Mouse (Mus musculus) hindbrain, embryonic 11.5 days (tissue): ENCODE measurements at regions not wholly inside any gene's neighbourhood (a gene's known extent, or its start where the extent isn't known, plus 50 kb on each side); places are given as distances from the start of the nearest gene placed in this dataset.

Experiments used
- ATAC-seq: fragments of 200-750 bp; cut with Nextera tagmentation; 2 replicates; pipeline ENCODE4 v1.8.0; 2017; ENCODE audit warnings: mild to moderate bottlenecking, moderate TSS enrichment, moderate library complexity; ENCODE audit not compliant: low FRiP score
- DNase-seq: peaks from one replicate; pipeline ENCODE4 v3.0.0-alpha.2; 2015; ENCODE audit warnings: low spot score
- H3K27ac ChIP-seq: fragments of 300-500 bp; sonication (generic); 2 replicates; pipeline ENCODE4 v1.5.1; 2014; ENCODE audit warnings: mild to moderate bottlenecking, low read depth, low read length
- H3K27me3 ChIP-seq: fragments of 300-500 bp; sonication (generic); 2 replicates; pipeline ENCODE4 v1.6.1; 2014; ENCODE audit warnings: mild to moderate bottlenecking, low read length, moderate library complexity, mixed read lengths; ENCODE audit not compliant: control insufficient read depth, insufficient read depth
- H3K36me3 ChIP-seq: fragments of 300-500 bp; sonication (generic); 2 replicates; pipeline ENCODE4 v1.6.1; 2014; ENCODE audit warnings: mild to moderate bottlenecking, low read length, moderate library complexity, mixed read lengths; ENCODE audit not compliant: control insufficient read depth, insufficient read depth
- H3K4me1 ChIP-seq: fragments of 300-500 bp; sonication (generic); replicated peaks from 2 replicates; pipeline ENCODE4 v1.6.1; 2014; ENCODE audit warnings: low read length, mixed read lengths; ENCODE audit not compliant: control insufficient read depth, insufficient read depth
- H3K4me2 ChIP-seq: fragments of 300-500 bp; sonication (generic); replicated peaks from 2 replicates; pipeline ENCODE4 v1.6.1; 2014; ENCODE audit warnings: mild to moderate bottlenecking, low read depth, low read length
- H3K4me3 ChIP-seq: fragments of 300-500 bp; sonication (generic); 2 replicates; pipeline ENCODE4 v1.5.1; 2014; ENCODE audit warnings: low read depth, low read length
- H3K9ac ChIP-seq: fragments of 300-500 bp; sonication (generic); 2 replicates; pipeline ENCODE4 v1.6.1; 2014; ENCODE audit warnings: low read depth, low read length
- H3K9me3 ChIP-seq: fragments of 300-500 bp; sonication (generic); 2 replicates; pipeline ENCODE4 v1.6.1; 2016; ENCODE audit warnings: low read length; ENCODE audit not compliant: control insufficient read depth
- WGBS: fragments of 180-500 bp; shearing (Covaris S2); extraction: QIAGEN DNeasy Blood & Tissue Kit; methylation state at CpG from one replicate; pipeline ENCODE4 v1.1.7; 2014; 5-methylcytosine and 5-hydroxymethylcytosine counted together

DNA sequence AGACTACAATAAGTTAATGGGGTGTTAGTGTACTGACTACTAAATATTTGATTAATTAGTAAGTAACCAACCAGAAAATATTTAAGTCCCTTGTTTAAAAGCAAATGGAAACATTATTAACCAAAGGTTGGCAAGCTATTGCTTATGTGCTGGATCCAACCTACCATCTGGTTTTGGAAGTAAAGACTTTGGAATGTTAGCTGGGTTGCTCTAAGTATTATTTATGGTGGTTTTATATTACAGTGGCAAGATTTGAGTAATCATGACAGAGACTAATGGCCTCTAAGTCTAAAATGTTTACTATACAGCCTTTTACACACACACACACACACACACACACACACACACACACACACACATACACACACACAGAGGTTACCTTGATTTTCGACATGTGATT lies 86.1 kb upstream of the Ghr start:
- ATAC-seq: no peak
- Histone ChIP-seq H3K27me3 (no peaks in the 10 kb centered on the region), H3K27ac (no peak overlapping the region), H3K9me3 (no peaks in the 10 kb centered on the region), H3K4me3 (no peak overlapping the region), H3K4me1 (no peaks in the 10 kb centered on the region), H3K4me2 (no peak overlapping the region), H3K36me3 (no peaks in the 10 kb centered on the region), H3K9ac (no peak overlapping the region)
- 89% methylated on average over 1 of the region's 1 CpGs for WGBS
- no peak for DNase-seq

DNA sequence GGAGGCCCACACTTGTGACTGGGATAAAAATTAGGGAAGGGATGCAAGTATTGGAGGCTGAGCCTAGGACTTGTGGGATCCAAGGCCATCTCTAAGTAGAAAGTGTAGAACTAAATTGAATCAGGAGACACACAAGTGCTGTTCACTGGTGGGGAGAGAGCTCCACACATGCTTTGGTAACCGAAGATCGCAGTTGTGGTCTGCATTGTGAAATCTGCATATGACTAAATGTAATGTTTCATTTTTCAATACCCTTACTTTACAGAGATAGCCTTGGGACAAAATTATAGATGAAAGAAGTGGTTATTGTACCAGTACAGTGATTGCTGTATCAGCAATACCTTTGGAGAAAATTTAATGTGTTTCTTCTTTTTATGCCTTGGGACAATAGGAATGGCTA lies 85.6 kb upstream of the Ghr start:
- Histone ChIP-seq H3K9me3 (no peaks in the 10 kb centered on the region), H3K4me1 (no peaks in the 10 kb centered on the region), H3K36me3 (no peaks in the 10 kb centered on the region), H3K4me2 (no peak overlapping the region), H3K9ac (no peak overlapping the region), H3K4me3 (no peak overlapping the region), H3K27ac (no peak overlapping the region), H3K27me3 (no peaks in the 10 kb centered on the region)
- no peak for ATAC-seq
- DNase-seq: no peak
- 99% methylated on average over 2 of the region's 2 CpGs for WGBS

DNA sequence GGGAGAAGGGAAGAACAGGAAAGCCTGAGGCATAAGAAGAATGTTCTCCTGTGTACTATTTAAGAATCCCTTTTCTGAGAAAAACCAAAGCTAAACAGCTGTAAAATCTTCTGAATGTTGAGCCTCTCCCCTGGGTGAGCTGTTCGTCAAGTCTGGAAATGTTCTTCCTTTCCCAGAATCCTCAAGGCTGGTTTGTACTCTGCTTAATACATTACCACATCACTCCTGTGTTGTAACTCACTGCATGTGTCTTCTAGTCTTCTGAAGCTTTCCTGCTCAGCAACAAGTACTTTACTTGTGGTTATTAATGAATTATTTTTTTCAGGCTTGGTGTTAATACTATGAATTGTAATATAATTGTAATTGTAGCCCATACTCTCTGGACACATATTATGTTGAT lies 65.4 kb upstream of the Ghr start:
- no peaks in the 10 kb centered on the region for H3K36me3 ChIP-seq
- no peaks in the 10 kb centered on the region for H3K4me1 ChIP-seq
- DNase-seq (no peak), ATAC-seq (no peak)
- WGBS: 93% methylated on average over 1 of the region's 1 CpGs
- no peak overlapping the region for H3K4me2 ChIP-seq
- H3K27ac ChIP-seq: no peak overlapping the region
- H3K4me3 ChIP-seq: no peak overlapping the region
- no peak overlapping the region for H3K9ac ChIP-seq
- H3K9me3 ChIP-seq: no peaks in the 10 kb centered on the region
- no peaks in the 10 kb centered on the region for H3K27me3 ChIP-seq

DNA sequence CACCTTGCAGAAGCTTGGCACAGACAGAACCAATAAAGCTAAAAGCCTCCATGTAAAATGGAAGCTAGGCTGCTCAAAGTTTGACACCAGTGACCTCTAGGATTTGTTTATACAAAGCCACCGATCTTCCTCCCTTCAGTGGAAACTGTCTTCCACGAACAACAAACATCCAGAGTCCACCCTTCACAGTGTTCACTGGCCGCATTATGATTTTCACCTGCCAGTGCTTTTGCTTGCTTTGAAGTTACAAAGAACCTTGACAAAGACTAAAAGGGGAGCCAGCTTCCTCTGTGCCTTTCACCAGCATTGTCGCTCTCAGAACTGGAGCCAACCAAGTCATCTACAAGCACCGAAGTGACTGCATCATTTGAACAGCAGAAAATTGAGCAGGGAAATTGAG lies 56.8 kb upstream of the Ghr start:
- ATAC-seq: no peak
- H3K27ac ChIP-seq: no peak overlapping the region
- WGBS: 79% methylated on average over 5 of the region's 5 CpGs
- H3K9ac ChIP-seq: no peak overlapping the region
- no peaks in the 10 kb centered on the region for H3K27me3 ChIP-seq
- H3K9me3 ChIP-seq: no peaks in the 10 kb centered on the region
- H3K36me3 ChIP-seq: no peaks in the 10 kb centered on the region
- H3K4me2 ChIP-seq: no peak overlapping the region
- H3K4me3 ChIP-seq: no peak overlapping the region
- H3K4me1 ChIP-seq: no peaks in the 10 kb centered on the region
- DNase-seq: no peak
